Mouse (Mus musculus): Measurements from ENCODE around the gene Gfpt2. TPM values are rescaled to one million over a fixed set of nuclear protein-coding genes. Genes with fewer than 3 reads are reported as not detected.
"Not testable (repeated sequence)": the region's sequence is repeated elsewhere in the genome, so short reads cannot be mapped to it uniquely, and the experiment has no call there.

Gfpt2 gene
- polyA plus RNA-seq, 2 experiments from 2014 or later, result 0.83 to 1.1 TPM

DNA sequence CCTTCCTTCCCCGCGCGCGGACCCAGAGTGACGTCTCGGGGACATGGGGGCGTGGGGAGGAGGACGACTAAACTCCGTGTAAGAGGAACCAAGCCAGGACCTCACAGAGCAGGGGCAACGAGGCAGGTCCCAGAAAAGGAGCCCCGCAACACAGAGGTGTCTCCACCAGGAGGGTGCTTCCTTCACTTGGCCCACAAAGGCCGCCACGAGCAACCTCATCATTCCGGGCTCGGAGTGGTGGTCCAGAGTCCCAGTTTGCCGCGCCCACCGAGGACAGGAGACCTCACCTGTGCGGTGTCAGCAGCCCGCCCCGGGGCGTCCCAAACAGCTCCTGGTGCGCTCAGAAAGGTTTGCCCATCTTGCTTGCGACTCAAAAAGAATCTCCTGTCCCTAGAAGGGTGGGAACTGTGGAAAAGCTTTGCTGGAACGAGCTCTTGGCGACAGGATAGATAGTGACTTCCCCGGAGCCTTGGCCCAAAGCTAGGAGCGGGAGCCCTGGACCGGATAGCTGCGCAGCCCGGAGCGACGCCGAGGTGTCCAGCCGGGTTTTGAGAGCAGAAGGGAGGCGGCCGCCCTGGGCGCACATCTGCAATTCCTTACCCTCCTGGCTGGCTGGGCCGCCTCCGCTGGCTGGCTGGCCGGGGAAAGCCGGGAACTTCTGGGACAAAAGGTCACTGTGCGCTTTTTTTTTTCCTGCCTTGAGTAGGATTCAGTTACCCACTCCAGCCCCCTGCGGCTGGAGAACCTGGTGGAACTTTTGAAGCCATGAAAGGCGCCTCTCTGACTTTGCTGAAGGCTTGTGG is 565 bp downstream of the Gfpt2 start:
- peak; percentile 19 for ATAC-seq

DNA sequence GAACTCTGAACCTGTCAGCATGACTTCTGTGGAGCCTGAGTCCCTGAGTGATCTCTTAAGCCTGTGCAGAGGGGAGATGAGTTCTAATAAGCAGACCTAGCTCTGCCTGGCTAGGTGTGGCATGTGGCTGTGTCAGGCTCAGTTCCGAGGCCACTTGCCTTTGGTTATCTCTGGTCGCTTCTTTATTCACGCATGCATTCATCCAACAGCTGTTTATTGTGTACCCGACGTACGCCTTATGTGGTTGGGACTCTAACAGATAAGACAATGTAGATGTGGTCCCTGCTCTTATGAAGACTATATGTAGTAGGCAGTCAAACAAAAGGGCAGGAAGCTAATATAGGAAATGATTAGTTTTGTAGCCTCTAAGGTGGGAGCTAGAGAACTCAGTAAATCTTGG is 5.0 kb downstream of the Gfpt2 start:
- no peak for ATAC-seq

DNA sequence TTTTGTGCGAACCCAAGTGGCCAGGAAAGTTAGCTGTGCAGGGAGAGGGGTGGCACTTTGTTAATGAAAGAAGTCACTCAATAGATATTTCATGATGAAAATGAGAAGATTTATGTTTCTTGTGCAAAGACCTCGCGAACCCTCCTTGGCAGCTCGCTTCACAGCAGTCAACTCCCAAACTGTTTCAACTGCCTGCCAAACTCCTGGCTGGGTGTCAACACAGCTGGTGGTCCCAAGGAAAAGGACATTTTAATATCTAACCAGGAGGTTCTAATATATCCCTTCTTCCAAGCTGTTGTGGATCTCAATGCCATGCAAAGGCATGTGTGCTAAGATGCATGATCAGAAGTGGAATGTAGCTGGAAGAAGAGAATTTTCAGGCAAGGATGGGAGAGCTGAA is 7.5 kb downstream of the Gfpt2 start:
- no peak for ATAC-seq

DNA sequence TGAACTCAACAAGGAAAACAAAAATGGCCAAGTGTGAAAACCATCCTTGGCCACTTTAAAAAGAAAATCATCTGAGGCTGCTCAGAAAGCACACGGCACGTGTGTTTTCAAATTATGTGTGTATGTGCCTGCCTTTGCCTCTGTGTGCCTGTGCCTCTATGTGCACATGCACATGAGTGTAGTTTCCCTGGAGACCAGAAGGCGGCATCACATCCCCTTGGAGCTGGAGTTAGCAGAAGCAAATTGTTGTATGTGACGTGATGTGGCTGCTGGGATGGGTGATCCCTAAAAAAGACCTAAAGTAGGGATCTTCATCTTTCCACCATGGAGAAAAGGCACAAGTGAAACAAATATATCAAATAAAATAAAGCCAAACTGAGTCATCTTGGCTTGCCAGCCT is 9.8 kb downstream of the Gfpt2 start:
- no peak for ATAC-seq

DNA sequence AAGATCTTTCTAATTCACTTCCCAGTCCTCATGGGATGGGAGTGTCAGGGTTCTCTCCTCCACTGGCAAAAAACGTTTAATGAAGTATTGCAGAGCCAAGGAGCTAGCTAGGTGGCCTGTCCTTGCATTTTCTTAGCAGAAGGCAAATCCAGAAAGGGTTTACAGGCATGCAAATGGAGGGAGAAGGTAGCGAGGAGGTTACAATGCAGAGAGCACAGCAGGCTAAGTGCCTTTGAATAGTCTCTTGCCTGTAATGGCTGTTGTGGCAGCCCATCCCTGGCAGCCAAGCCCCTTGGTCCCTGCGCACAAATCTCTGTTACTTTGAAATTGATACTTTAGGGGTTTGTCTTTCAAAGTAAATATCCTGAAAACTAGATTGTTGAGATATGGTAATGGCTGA is 12.2 kb downstream of the Gfpt2 start:
- no peak for ATAC-seq

DNA sequence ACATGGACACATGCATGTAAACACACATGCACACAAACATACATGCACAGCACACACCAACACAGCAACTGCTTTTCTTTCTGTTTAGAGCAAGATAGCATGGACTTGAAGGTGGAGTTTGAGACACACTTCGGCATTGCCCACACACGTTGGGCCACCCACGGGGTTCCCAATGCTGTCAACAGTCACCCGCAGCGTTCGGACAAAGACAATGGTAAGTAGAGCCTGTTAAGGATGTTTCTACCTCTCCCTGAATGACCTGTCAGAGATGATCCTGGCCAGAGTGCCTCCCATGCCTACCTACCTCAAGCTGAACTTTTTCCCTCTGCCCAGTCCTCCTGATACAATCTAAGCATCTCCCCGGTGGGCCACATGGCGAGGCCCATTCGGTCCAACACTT is 15.0 kb downstream of the Gfpt2 start:
- no peak for ATAC-seq

DNA sequence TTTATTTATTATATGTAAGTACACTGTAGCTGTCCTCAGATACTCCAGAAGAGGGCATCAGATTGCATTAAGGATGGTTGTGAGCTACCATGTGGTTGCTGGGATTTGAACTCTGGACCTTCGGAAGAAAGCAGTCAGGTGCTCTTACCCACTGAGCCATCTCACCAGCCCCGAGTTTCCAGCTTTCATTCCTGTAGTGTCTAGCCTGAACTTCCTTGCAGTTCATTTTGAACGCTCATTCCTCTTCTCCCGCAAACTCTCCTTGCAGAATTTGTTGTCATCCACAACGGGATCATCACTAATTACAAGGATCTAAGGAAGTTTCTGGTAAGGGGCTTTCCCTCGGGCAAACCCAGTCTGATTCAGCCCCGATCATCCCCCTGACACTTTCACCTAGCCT is 16.7 kb downstream of the Gfpt2 start:
- not testable (repeated sequence) for ATAC-seq

DNA sequence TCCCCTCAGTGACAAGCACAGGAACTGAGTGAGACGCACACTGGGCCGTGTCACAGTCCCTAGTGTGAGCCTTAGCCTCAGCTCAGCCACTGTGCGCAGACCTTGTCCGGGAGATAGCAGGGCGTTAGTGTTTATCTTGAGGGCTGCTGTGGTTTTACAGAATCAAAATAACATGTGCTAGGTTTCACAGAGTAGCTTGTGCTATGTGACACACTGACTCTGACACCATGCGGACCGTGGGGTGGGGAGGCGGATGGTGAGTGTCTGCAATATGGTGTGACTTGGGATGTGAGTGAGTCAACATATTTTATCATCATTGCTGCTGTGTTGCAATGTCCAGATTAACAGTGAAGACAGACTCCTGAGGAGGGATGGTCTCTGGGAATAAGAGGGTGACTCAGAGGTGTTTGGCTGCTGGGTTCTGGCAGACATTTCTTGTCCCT is 17.1 kb downstream of the Gfpt2 start:
- peak; percentile 73 for ATAC-seq

DNA sequence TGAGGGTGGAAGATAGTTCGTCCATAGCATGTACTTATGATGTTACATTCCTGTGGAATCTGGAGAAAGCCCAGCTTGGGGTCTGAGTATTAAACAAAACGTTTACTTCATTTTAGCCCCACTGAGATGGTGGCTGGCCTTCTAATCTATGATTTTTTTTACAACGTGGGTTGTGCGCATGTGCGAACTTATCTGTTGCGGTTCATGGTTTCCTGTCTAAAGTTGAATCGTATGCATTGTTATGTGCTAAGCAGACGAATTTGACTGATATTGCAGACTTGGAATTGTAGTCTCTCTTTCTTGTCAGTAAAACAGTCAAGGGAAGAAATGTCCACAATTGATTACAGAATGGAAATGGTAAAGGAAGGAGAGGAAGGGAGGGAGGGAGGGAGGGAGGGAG is 17.9 kb downstream of the Gfpt2 start:
- peak; percentile 67 for ATAC-seq

DNA sequence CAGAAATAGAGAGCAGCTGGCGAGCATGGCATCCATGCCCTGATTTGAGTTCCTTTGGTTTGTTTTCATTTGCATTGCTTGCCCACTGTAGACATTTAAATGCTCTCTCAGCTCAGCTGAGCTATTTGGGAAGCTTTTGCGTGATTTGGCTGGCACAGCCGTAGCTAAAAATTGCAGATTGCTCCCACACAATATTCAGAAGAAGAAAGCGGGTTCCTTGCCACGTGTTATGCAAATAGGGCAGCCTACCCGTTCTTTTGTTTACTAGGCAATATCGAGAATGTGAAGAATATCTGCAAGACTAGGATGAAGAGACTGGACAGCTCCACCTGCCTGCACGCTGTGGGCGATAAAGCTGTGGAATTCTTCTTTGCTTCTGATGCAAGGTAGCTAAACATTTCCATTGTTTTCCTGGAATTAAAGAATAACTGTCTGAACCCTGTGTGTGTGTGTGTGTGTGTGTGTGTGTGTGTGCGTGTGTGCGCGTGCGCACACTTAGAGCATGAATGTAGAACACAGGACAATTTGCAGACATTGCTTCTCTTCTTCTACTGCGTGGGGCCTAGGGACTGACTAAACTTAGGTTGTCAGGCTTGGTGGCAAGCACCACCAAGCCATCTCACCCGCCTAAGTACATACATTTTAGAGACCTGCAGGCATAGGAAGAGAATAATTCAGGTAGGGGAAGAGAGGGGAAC is 25.0 kb downstream of the Gfpt2 start:
- ATAC-seq, result no peak

DNA sequence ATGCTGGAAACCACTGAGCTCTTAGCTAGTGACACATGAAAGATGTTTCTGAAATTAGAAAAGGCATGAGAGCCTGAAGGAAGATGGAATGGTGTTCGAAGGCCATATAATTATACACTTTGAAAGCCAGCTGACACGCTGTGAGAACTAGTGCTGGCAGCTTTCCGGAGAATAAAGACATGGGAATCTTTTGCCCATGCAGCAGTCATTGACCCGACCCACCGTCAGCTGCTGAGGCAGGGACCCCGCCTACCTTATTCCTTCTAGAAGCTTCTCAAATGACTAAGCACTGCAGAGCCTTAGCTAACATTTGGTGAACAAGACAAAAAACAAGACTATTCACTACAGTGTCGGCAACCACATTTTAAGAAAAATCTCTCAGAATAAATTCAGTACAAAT is 25.7 kb downstream of the Gfpt2 start:
- no peak for ATAC-seq

DNA sequence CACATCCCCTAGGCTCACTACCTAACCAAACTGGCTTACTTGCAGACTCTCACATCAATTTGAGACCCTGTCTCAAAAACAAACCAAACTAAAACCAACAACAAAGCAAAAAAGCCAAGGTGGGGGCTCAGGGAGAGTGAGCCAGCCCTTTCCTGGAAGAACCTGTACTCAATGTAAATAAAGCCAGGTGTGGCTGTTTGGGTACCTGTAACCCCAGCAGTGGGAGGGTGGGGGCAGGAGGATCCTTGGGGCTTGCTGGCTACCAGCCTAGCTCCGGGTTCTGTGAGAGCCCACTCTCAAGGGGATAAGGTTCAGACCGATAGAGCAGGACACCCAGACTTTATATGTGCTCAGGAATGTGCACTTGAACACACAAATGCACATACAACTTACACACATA is 26.9 kb downstream of the Gfpt2 start:
- no peak for ATAC-seq

DNA sequence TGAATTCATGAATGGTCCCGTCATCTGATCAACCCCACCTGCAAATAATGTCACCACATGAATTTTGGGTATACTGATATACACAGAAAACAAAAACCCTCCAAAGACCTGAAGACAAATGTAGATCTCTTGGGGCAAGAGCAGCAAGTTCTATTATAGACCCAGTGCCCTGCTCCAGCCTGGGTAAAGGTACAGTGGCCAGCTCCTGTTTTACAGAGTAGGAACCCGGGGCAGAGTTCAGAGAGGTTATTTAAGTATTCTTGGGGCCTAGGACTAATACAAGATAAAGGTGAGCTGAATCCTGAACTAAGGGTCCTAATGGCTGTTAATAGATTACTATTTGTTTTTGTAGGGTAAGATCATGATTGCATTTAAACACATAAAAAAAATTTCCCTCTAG is 27.6 kb downstream of the Gfpt2 start:
- ATAC-seq, result no peak

DNA sequence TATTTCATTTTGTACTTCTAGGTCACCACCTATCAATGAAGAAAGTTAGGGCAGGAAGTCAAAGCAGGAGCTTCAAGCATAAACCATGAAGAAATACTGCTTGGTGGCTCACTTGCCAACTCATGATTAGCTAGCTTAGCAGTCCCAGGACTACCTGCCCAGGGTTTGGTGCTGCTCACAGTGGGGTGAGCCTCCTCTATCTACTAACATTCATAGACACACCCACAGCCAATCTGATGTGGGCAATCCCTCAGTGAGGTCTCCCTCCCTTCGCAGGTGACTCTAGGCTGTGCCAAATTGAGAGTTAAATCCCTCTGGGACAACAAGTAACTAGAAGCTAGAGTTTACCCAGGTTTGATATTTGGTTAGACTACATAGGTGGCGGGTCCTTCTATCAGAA is 28.4 kb downstream of the Gfpt2 start:
- ATAC-seq, result no peak

DNA sequence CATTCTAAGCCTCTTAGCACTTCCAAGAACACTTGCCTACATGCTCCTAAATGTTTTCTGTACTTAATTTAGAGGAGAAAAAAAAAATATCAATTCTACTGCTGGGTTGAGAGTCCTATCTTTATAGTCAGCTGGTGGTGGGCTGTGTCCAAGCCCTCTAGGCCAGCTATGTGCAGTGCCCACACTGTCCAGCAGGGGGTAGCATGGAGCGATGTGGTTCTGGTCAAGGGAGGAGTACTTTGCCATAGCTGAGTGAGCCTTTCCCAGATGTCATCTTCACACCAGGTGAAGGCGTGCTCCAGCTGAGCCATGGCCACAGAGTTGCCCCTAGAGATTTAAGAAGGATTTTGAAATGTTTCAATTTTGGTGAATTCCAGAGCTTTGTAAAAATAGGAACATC is 30.9 kb downstream of the Gfpt2 start:
- peak; percentile 54 for ATAC-seq

DNA sequence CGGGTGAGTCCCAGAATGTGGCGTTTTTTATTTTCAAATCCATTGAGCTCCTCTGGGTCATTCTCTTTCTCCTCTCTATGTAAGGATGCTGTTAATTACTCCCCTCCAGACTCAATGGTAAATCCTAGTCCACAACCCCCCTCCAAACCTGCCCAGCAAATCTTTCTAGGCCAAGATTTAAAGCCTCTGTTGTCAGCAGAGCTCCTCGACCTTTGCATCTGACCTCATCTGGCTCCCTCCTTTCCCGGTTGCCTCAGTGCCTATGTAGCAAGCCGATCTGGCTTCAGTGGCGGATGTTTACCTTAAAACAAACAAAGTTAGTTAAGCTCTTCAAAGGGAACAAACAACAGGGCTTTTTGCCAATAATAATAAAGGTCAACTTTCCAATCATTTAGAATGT is 33.3 kb downstream of the Gfpt2 start:
- no peak for ATAC-seq

DNA sequence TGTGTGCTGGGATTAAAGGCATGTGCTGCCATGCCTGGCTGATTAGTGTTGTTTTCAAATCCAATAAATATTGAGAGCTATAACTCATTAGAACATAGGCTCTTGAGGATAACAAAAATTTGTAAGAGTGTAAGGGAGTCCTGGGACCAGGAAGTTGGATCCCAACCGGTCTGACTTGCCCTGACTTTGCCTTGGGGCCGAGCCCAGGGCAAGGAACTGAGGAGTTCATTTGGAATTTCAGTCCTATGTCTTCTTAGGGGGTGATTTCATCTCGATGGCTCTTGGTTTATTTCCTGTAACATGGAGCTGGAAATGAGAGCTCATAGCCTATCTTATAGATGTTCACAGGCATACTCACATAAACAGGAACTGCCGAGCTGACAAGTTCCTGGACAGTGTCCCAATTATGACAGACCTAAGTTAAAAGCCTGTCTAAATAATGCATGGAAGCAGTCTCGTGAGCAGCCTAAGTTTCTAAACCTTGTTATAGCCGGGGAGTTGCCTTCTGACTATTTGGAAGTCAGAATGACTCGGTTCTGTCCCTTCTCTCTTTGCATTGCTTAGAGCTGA is 35.3 kb downstream of the Gfpt2 start:
- ATAC-seq, result no peak

DNA sequence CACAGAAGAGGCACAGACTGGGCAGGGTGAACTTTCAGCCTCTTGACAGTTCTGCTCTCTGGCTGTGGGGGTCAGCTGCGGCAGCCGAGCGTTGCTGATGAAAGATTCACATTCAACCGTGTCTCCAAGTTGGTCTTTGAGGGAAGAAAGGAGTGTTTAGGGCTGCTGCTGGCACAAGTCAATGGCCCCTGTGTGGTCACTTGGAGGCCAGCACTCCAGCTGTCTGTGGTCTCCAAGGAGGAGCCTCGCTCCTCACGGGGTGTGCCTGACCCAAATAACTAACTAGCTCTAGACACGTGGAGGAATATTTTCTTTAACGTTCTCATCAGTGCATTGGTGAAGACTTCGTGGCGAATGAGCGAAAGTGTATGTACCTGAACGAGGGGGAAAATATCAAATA is 38.0 kb downstream of the Gfpt2 start:
- no peak for ATAC-seq

DNA sequence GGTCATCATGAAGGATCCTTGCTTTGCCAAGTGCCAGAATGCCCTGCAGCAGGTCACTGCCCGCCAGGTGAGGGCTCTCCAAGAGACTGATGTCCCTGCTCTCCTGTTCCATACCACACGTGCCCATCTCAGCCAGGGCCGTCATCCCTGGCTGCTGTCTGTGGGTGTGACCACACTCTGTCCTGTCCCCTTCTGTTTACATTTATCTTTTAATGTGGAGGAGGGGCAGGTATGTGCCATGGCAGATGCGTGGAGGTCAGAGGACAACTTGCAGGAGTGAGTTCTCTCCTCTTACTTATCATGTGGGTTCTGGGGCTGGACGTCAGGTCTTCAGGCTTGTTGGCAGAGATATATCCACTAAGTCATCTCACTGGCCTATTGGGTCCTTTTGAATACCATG is 39.0 kb downstream of the Gfpt2 start:
- no peak for ATAC-seq

DNA sequence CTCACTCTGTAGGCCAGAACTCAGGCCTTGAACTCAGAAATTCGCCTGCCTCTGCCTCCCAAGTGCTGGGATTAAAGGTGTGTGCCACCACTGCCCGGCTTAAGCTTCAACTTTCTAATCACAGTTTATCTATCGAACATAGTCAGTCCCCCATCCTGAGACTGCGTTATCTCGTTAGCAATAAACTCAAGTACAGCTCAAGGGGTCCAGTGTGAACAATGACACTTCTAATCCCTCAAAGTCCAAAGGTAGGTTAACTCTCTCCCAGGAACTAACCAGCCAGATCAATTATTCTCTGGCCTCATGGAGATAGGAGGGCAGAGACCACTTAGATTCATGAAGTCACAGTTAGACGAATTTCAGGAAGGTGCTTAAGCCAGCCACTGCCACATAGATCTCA is 40.3 kb downstream of the Gfpt2 start:
- no peak for ATAC-seq

DNA sequence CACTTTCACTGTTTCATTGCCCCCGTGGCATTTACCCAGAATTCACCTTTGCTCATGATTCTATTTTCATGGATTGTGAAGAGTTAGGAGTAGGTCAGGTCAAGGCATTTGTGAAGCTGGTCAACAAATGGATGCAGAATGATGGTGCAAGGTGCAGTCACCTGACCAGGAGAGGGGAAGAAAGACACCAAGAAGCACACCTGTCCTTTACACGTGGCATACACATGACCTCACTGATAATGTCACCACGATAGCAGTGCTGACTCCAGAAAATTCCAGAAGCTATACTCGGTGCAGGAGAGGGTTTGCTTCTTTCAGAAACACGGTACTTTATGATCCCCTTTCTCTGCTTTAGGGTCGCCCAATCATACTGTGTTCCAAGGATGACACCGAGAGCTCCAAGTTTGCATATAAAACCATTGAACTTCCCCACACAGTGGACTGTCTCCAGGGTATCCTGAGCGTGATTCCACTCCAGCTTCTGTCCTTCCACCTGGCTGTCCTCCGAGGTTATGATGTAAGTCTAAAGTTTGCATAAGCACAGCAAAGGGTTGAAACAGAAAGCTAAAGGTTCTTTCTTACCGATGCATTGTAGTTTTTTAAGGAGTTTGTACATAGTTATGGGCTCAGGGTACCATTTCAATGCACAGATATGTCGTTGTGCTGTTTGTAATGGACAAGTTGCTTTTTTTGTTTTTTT is 41.4 kb downstream of the Gfpt2 start:
- no peak for ATAC-seq

DNA sequence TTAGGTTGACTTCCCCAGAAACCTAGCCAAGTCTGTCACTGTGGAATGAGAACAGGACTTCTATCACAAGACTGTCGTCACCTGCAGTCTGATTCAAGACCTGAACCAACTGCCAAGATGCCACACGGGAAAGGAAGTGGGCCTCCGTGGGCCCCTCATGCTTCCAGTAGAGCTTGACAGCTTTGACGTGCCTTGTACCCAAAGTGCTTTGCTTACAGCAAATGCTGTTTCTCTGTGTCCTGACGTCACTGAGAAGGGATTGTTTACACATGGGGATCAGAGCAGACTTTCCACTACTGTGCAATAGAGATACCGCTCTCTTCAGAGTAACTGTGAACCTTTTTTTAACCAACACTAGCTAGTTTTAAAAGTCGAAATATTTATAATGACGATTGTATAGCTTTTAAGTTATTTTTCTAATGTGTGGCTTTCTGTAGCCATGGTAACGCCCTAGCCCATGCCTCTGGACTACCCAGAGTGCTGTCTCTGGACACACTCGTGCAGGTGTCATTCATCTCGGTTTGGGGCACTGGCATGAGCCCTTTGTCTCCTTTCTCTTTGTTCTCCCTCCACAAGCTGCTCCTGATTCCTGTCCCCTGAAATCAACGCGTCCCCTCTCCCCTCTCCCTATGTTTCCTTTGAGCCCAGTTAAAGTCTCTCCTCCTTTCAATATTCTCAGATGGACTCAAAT is 43.9 kb downstream of the Gfpt2 start:
- ATAC-seq, result peak; percentile 40

DNA sequence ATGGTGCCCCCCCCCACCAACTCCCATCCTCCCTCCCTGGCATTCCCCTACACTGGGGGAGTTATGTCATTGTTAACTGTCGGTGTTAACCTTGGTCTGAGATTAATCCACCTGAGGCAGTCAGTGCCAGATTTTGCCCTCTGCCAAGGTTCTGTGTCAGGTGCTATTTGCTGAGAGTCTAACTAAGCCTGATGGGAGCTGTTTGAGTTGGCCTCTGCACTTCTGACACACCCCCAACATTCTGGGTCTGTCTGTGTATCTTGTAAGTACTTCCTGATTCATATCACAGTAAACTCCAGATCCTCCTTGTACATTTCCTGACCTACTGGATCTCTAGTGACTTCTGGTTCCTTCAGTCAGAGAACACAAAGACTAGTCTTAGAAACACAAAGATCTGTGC is 46.7 kb downstream of the Gfpt2 start:
- no peak for ATAC-seq
